Mouse (Mus musculus) lung, postnatal 14 days (tissue): Measurements from ENCODE around the gene Grin2a.

ENCODE experiments used
- DNase-seq: peaks from one replicate; pipeline ENCODE4 v3.0.0; 2021

Gene Grin2a

GRCm38 (mm10) chr16:9964469-9964868 is 30.9 kb downstream of the Grin2a start:
- no peak for DNase-seq

- DNase-seq = no peak
These were observed 32.9 kb downstream of the Grin2a start for GRCm38 (mm10) chr16:9962482-9962881.

GRCm38 (mm10) chr16:9959340-9959739 is 36.0 kb downstream of the Grin2a start:
- DNase-seq = no peak

- no peak for DNase-seq
These were observed 41.1 kb downstream of the Grin2a start for GRCm38 (mm10) chr16:9954266-9954665.

- DNase-seq = no peak
These were observed 41.9 kb downstream of the Grin2a start for GRCm38 (mm10) chr16:9953396-9953831.

- DNase-seq = no peak
These were observed 46.1 kb downstream of the Grin2a start for GRCm38 (mm10) chr16:9949250-9949649.

- no peak for DNase-seq
These were observed 47.9 kb downstream of the Grin2a start for GRCm38 (mm10) chr16:9947430-9947829.

GRCm38 (mm10) chr16:9944836-9945235 is 50.5 kb downstream of the Grin2a start:
- no peak for DNase-seq

- DNase-seq = no peak
These were observed 53.9 kb downstream of the Grin2a start for GRCm38 (mm10) chr16:9941306-9941930.

- no peak for DNase-seq
These were observed 54.6 kb downstream of the Grin2a start for GRCm38 (mm10) chr16:9940716-9941115.

GRCm38 (mm10) chr16:9910672-9911071 is 84.7 kb downstream of the Grin2a start:
- no peak for DNase-seq

- DNase-seq = no peak
These were observed 86.1 kb downstream of the Grin2a start for GRCm38 (mm10) chr16:9909225-9909624.

GRCm38 (mm10) chr16:9904443-9904842 is 90.9 kb downstream of the Grin2a start:
- DNase-seq = no peak

GRCm38 (mm10) chr16:9902680-9903463 is 92.5 kb downstream of the Grin2a start:
- no peak for DNase-seq

GRCm38 (mm10) chr16:9901433-9901832 is 93.9 kb downstream of the Grin2a start:
- DNase-seq = no peak

GRCm38 (mm10) chr16:9900996-9901395 is 94.4 kb downstream of the Grin2a start:
- DNase-seq = no peak

GRCm38 (mm10) chr16:9900196-9900595 is 95.2 kb downstream of the Grin2a start:
- DNase-seq = no peak

GRCm38 (mm10) chr16:9899176-9899575 is 96.2 kb downstream of the Grin2a start:
- no peak for DNase-seq

- DNase-seq = no peak
These were observed 99.8 kb downstream of the Grin2a start for GRCm38 (mm10) chr16:9895581-9895980.

- DNase-seq = no peak
These were observed 109.2 kb downstream of the Grin2a start for GRCm38 (mm10) chr16:9886155-9886554.

GRCm38 (mm10) chr16:9884141-9884540 is 111.2 kb downstream of the Grin2a start:
- DNase-seq = no peak

- no peak for DNase-seq
These were observed 112.9 kb downstream of the Grin2a start for GRCm38 (mm10) chr16:9882420-9882819.

GRCm38 (mm10) chr16:9873001-9873400 is 122.4 kb downstream of the Grin2a start:
- no peak for DNase-seq

GRCm38 (mm10) chr16:9865710-9866109 is 129.7 kb downstream of the Grin2a start:
- no peak for DNase-seq
